Mouse (Mus musculus) forebrain, embryonic 14.5 days (tissue): ENCODE data around the gene Btk. TPM values are rescaled to one million over a fixed set of nuclear protein-coding genes. Genes with fewer than 3 reads are reported as not detected.
A peak's percentile ranks its signal among the peaks of the same experiment; 100 is the strongest.

ENCODE experiments used
- ATAC-seq: fragments of 200-750 bp; cut with Nextera tagmentation; 2 replicates; pipeline ENCODE4 v1.8.0; 2017; ENCODE audit warnings: mild to moderate bottlenecking, moderate library complexity
- DNase-seq: peaks from one replicate; pipeline ENCODE4 v3.0.0-alpha.2; 2015; ENCODE audit warnings: low spot score
- H3K27ac ChIP-seq: fragments of 300-500 bp; sonication (generic); 2 replicates; pipeline ENCODE4 v1.5.1; 2014; ENCODE audit warnings: low read depth, mild to moderate bottlenecking, control low read depth, low read length, moderate library complexity
- H3K27me3 ChIP-seq: fragments of 300-500 bp; sonication (generic); replicated peaks from 2 replicates; pipeline ENCODE4 v1.6.1; 2014; ENCODE audit warnings: low read length, control low read depth, mixed read lengths; ENCODE audit not compliant: control insufficient read depth, insufficient read depth
- H3K36me3 ChIP-seq: fragments of 300-500 bp; sonication (generic); 2 replicates; pipeline ENCODE4 v1.6.1; 2014; ENCODE audit warnings: low read length, control low read depth; ENCODE audit not compliant: control insufficient read depth, insufficient read depth
- H3K4me1 ChIP-seq: fragments of 300-500 bp; sonication (generic); 2 replicates; pipeline ENCODE4 v1.6.1; 2014; ENCODE audit warnings: antibody characterized with exemption, low read length, control low read depth; ENCODE audit not compliant: control insufficient read depth, insufficient read depth
- H3K4me2 ChIP-seq: fragments of 300-500 bp; sonication (generic); 2 replicates; pipeline ENCODE4 v1.6.1; 2014; ENCODE audit warnings: mild to moderate bottlenecking, control low read depth, low read length
- H3K4me3 ChIP-seq: fragments of 300-500 bp; sonication (generic); 2 replicates; pipeline ENCODE4 v1.5.1; 2014; ENCODE audit warnings: low read depth, low read length, control low read depth
- H3K9ac ChIP-seq: fragments of 300-500 bp; sonication (generic); 2 replicates; pipeline ENCODE4 v1.6.1; 2014; ENCODE audit warnings: mild to moderate bottlenecking, low read length, control low read depth, moderate library complexity
- H3K9me3 ChIP-seq: fragments of 300-500 bp; sonication (generic); replicated peaks from 2 replicates; pipeline ENCODE4 v1.6.1; 2016; ENCODE audit warnings: low read length, control low read depth, mixed read lengths; ENCODE audit not compliant: control insufficient read depth
- WGBS: fragments of 180-500 bp; shearing (Covaris S2); extraction: QIAGEN DNeasy Blood & Tissue Kit; methylation state at CpG from one replicate; pipeline ENCODE4 v1.1.7; 2014; 5-methylcytosine and 5-hydroxymethylcytosine counted together
- polyA plus RNA-seq: library from polyadenylated mRNA; unstranded; fragments of >200 nt; fragmentation: Nextera tagmentation; extraction: Ambion mirVana; gene quantifications from 2 replicates; pipeline ENCODE4 v1.2.1, GENCODE M21; 2014

Gene Btk
- polyA plus RNA-seq, 1 experiment from 2014 or later = 0.28 TPM

GRCm38 (mm10) chrX:134525260-134525659 lies 58.1 kb downstream of the Btk start:
- ATAC-seq = no peak
- DNase-seq = no peak
- Histone ChIP-seq H3K4me1 (no peaks in the 10 kb centered on the region), H3K4me2 (no peak overlapping the region), H3K9me3 (no peaks in the 10 kb centered on the region), H3K27me3 (no peaks in the 10 kb centered on the region), H3K36me3 (no peaks in the 10 kb centered on the region), H3K27ac (no peak overlapping the region), H3K9ac (no peak overlapping the region), H3K4me3 (no peak overlapping the region)
- WGBS = 77% methylated on average over 4 of the region's 4 CpGs

GRCm38 (mm10) chrX:134523772-134524171 lies 59.6 kb downstream of the Btk start:
- ATAC-seq = no peak
- H3K9me3 ChIP-seq = no peaks in the 10 kb centered on the region

GRCm38 (mm10) chrX:134509473-134509872 lies 73.9 kb downstream of the Btk start:
- WGBS = 38% methylated on average over 2 of the region's 2 CpGs
- Histone ChIP-seq H3K4me1 (no peaks in the 10 kb centered on the region), H3K36me3 (no peaks in the 10 kb centered on the region), H3K4me2 (no peak overlapping the region), H3K9ac (no peak overlapping the region), H3K9me3 (no peaks in the 10 kb centered on the region), H3K27ac (no peak overlapping the region), H3K4me3 (no peak overlapping the region), H3K27me3 (no peaks in the 10 kb centered on the region)
- ATAC-seq (no peak), DNase-seq (peak; percentile 18)

More at GRCm38 (mm10) chrX:134523772-134524171, 59.6 kb downstream of the Btk start:
- no peak overlapping the region for H3K27ac ChIP-seq
- no peak overlapping the region for H3K4me2 ChIP-seq
- H3K36me3 ChIP-seq = no peaks in the 10 kb centered on the region
- no peak overlapping the region for H3K9ac ChIP-seq
- H3K27me3 ChIP-seq = no peaks in the 10 kb centered on the region
- WGBS = 77% methylated on average over 4 of the region's 4 CpGs
- H3K4me3 ChIP-seq = no peak overlapping the region
- H3K4me1 ChIP-seq = no peaks in the 10 kb centered on the region
- no peak for DNase-seq

GRCm38 (mm10) chrX:134507977-134508376 lies 75.4 kb downstream of the Btk start:
- H3K27me3 ChIP-seq = no peaks in the 10 kb centered on the region
- WGBS = 76% methylated on average over 6 of the region's 6 CpGs
- H3K27ac ChIP-seq = no peak overlapping the region
- H3K4me2 ChIP-seq = no peak overlapping the region
- no peaks in the 10 kb centered on the region for H3K4me1 ChIP-seq
- no peak overlapping the region for H3K9ac ChIP-seq
- H3K4me3 ChIP-seq = no peak overlapping the region
- no peaks in the 10 kb centered on the region for H3K36me3 ChIP-seq
- ATAC-seq (no peak), DNase-seq (no peak)
- H3K9me3 ChIP-seq = no peaks in the 10 kb centered on the region

- Histone ChIP-seq H3K9me3 (no peaks in the 10 kb centered on the region), H3K4me2 (no peak overlapping the region), H3K9ac (no peak overlapping the region), H3K27me3 (no peaks in the 10 kb centered on the region), H3K4me1 (no peaks in the 10 kb centered on the region), H3K4me3 (no peak overlapping the region), H3K36me3 (no peaks in the 10 kb centered on the region), H3K27ac (no peak overlapping the region)
- WGBS = 83% methylated on average over 8 of the region's 8 CpGs
- ATAC-seq = no peak
- no peak for DNase-seq
Measured at GRCm38 (mm10) chrX:134500651-134501050, 82.7 kb downstream of the Btk start.

Other genes starting within 250 kb of the Btk start
- 12.8 and 16.6 TPM in 2 replicates for gene Drp2, start 179.0 kb downstream of the Btk start, polyA plus RNA-seq
- 0.09 TPM in 1 of 2 replicates, not detected in the other for gene Taf7l, start 107.1 kb downstream of the Btk start, polyA plus RNA-seq
- gene Timm8a1, start 41.7 kb downstream of the Btk start, polyA plus RNA-seq = 53.8 and 55.2 TPM in 2 replicates
- 236 and 310 TPM in 2 replicates for gene Rpl36a, start 2.1 kb upstream of the Btk start, polyA plus RNA-seq
- gene Gla, start 17.6 kb upstream of the Btk start, polyA plus RNA-seq = 2.3 and 3.0 TPM in 2 replicates
- gene Hnrnph2, start 17.6 kb upstream of the Btk start, polyA plus RNA-seq = 108 and 109 TPM in 2 replicates
- gene Armcx4, start 102.9 kb upstream of the Btk start, polyA plus RNA-seq = 6.0 and 6.2 TPM in 2 replicates
- 37.0 and 53.3 TPM in 2 replicates for gene Armcx1, start 134.4 kb upstream of the Btk start, polyA plus RNA-seq
- 25.7 and 28.9 TPM in 2 replicates for gene Armcx6, start 167.8 kb upstream of the Btk start, polyA plus RNA-seq
- 70.3 and 79.9 TPM in 2 replicates for gene Armcx3, start 173.0 kb upstream of the Btk start, polyA plus RNA-seq
- gene Armcx2, start 225.7 kb upstream of the Btk start, polyA plus RNA-seq = 72.1 and 73.4 TPM in 2 replicates